Mouse (Mus musculus) embryonic facial prominence, embryonic 10.5 days (tissue): ENCODE data around the gene Rtp4. TPM values are rescaled to one million over a fixed set of nuclear protein-coding genes. Genes with fewer than 3 reads are reported as not detected.

Source experiments
- DNase-seq: peaks from one replicate; pipeline ENCODE4 v3.0.0-alpha.2; 2017; ENCODE audit warnings: low spot score
- H3K27ac ChIP-seq: fragments of 300-500 bp; sonication (generic); replicated peaks from 2 replicates; pipeline ENCODE4 v1.5.1; 2016; ENCODE audit warnings: mild to moderate bottlenecking
- H3K27me3 ChIP-seq: fragments of 300-500 bp; sonication (generic); replicated peaks from 2 replicates; pipeline ENCODE4 v1.6.1; 2016; ENCODE audit warnings: low read depth, mild to moderate bottlenecking; ENCODE audit not compliant: poor library complexity, severe bottlenecking
- H3K36me3 ChIP-seq: fragments of 300-500 bp; sonication (generic); replicated peaks from 2 replicates; pipeline ENCODE4 v1.6.1; 2016; ENCODE audit warnings: mild to moderate bottlenecking, moderate library complexity
- H3K4me1 ChIP-seq: fragments of 300-500 bp; sonication (generic); 2 replicates; pipeline ENCODE4 v1.6.1; 2016
- H3K4me3 ChIP-seq: fragments of 300-500 bp; sonication (generic); 2 replicates; pipeline ENCODE4 v1.5.1; 2016; ENCODE audit warnings: mild to moderate bottlenecking, moderate library complexity
- H3K9me3 ChIP-seq: fragments of 300-500 bp; sonication (generic); 2 replicates; pipeline ENCODE4 v1.6.1; 2016; ENCODE audit warnings: mild to moderate bottlenecking
- WGBS: fragments of 180-500 bp; shearing (Covaris S2); methylation state at CpG from one replicate; pipeline ENCODE4 v1.1.7; 2016; 5-methylcytosine and 5-hydroxymethylcytosine counted together
- polyA plus RNA-seq: library from polyadenylated mRNA; unstranded; fragments of >200 nt; fragmentation: Nextera tagmentation; extraction: Ambion mirVana; gene quantifications from 2 replicates; pipeline ENCODE4 v1.2.1, GENCODE M21; 2016

Rtp4 gene
- polyA plus RNA-seq: 0.73 and 1.2 TPM in 2 replicates

DNA sequence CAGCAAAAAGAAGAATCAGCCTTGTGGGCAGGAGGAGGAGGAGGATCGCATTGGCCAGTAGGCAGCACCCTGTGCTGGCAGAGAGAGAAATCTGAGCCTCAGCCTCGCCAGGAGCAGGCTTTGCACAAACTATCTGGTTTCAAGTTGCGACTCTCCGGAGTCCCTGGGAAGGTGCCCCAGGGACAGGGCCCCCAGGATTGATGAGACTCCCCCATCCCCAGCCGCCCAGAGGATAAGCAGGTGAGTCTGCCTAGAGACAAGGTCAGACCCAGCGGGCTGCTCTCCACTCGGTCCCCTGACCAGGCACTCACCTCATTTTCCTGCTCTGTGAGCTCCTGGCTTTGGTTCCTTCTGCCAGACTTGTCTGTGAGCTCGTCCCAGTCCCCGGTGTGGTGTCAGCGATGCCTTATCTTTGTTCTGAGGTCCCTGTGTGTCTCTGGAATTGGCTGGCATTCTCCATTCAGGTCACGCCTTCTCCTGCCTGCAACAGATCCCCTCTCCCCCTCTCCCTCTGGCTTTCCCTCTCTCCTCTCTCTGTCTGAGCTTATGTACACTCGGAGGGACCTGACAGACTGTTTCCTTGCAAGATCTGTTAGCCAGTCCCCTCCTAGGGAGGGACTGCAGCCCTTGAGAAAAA lies at the start of gene Rtp4, which contains the start of gene Masp1:
Gene Rtp4, plus strand, starts transcription at position 57 of the 637 bp plus-strand sequence.
Gene Masp1, minus strand, starts transcription at position 581 of the 637 bp plus-strand sequence.
- Histone ChIP-seq H3K27me3 (peaks cover 17% of the 10 kb centered on the region), H3K9me3 (no peaks in the 10 kb centered on the region), H3K27ac (peak within 1 kb of the TSS; percentile 79), H3K36me3 (no peaks in the 10 kb centered on the region), H3K4me3 (peak within 1 kb of the TSS; percentile 54), H3K4me1 (peaks cover 54% of the 10 kb centered on the region)
- 0% methylated on average over 12 of the region's 12 CpGs for WGBS
- DNase-seq: peak; percentile 59

DNA sequence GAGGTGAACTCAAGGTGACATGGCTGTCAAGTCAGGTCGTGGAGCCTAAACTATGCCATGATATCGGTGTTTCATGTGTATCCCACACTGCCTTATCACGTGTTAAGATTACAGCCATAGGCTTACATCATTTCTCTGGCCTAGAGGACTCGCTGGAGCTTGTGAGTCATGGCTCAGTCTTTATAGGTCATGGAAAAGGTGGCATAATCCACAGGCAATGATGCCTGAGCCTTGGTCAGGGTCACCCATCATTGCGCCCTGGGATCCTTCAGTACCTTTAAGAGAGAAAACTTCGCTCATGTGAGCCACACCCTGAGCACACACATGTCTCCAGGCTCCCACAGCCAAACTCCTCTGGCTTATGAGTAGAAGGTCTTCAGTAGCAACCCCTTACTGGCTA lies 48.5 kb upstream of the Rtp4 start:
- H3K36me3 ChIP-seq: no peaks in the 10 kb centered on the region
- no peak overlapping the region for H3K27ac ChIP-seq
- no peak for DNase-seq
- no peaks in the 10 kb centered on the region for H3K4me1 ChIP-seq
- 94% methylated on average over 6 of the region's 6 CpGs for WGBS
- H3K27me3 ChIP-seq: no peaks in the 10 kb centered on the region
- H3K4me3 ChIP-seq: no peak overlapping the region
- H3K9me3 ChIP-seq: no peaks in the 10 kb centered on the region

DNA sequence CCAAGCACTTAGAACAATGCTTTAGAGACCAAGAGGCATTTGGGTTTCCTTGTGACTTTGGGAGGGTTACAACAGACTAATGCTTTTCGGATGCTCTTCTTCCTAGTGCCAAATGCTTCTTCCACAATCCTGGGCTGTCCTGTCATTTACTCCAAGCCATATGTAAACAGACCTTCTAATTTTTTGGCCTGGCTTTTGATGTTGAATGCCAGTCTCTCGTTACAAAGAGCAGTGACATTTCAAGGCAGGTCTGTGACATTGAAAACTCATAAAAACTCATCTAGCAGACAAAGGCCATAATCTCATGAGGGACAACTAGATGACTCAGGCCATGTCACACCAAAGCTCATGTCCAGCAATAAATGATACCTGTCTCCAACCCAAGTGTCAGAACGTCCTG lies 48.0 kb upstream of the Rtp4 start:
- Histone ChIP-seq H3K4me1 (no peaks in the 10 kb centered on the region), H3K4me3 (no peak overlapping the region), H3K9me3 (no peaks in the 10 kb centered on the region), H3K27ac (no peak overlapping the region), H3K36me3 (no peaks in the 10 kb centered on the region), H3K27me3 (no peaks in the 10 kb centered on the region)
- WGBS: 77% methylated on average over 3 of the region's 3 CpGs
- DNase-seq: no peak

DNA sequence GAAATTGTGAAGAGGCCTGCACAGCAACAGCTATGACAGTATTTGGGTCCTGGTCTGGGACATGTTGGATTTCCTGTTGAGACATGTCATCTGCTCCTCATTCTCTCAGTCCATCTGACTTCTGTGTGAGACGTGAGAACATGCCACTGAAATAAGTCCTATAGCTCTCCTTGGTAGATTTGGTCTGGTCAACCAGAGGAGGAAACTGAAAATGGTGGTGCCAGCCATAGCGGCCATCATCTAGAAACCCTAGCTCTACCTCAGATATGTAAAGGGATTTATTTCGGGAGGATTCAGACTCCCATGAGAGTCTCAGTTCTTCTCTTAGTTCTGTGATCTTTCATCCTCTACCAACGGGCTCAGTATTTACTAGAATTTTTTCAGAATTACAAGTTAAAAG lies 44.4 kb upstream of the Rtp4 start:
- 89% methylated on average over 4 of the region's 4 CpGs for WGBS
- no peak overlapping the region for H3K4me3 ChIP-seq
- H3K27ac ChIP-seq: no peak overlapping the region
- H3K36me3 ChIP-seq: no peaks in the 10 kb centered on the region
- H3K27me3 ChIP-seq: no peaks in the 10 kb centered on the region
- DNase-seq: no peak
- H3K9me3 ChIP-seq: no peaks in the 10 kb centered on the region
- H3K4me1 ChIP-seq: no peaks in the 10 kb centered on the region

DNA sequence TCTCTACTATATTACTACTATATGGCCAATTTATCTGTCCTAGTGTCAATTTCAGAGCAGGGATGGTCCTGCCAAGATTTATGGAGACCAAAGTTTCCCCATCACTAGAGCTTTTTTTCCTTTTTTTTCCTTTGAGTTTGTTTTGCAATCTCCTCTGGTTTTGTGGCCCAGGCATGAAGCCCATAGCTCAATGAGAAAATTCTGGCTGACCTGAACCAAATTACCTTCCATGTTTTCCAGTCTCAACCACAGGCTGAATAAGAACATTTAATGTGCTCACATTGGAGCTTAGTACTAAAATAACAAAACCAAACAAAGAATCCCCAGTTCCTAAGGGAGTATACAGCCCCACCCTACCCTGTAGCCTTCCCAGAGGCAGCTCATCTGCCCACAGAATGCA lies 43.5 kb upstream of the Rtp4 start:
- Histone ChIP-seq H3K4me1 (no peaks in the 10 kb centered on the region), H3K27ac (no peak overlapping the region), H3K36me3 (no peaks in the 10 kb centered on the region), H3K27me3 (no peaks in the 10 kb centered on the region), H3K9me3 (no peaks in the 10 kb centered on the region), H3K4me3 (no peak overlapping the region)
- no peak for DNase-seq

DNA sequence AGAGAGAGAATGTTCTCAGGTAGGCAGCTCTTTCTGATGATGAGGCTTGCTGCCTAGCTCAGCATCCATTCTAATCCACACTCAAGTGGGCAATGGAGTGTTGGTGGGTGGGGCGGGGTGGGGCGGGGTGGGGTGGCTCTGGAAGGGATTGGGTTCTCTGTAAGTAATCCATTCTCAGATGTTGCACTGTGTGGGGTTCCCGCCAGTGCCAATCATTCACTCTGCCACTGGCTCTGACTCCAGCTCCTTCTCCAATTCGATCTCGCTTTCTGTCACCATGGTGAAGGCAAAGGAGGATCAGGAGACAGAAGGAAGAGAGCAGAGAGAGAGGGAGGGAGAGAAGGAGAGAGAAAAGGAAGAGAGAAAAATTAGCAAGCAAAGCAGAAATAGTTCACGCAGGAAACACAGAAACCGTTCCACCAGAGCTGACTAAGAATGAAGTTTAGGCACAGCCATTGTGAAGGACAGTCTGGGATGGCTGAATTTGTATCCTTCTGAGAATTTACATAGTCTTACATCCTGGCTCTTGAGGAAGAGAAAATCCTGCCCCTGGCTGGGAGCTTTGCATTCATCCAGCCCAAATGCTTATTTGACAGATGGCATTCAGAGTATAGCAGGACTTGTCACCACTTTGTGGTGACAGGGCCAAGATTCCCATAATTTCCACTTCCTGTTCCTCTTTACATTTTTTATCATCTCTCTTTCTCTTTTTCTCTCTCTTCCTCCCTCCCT lies 40.1 kb upstream of the Rtp4 start:
- H3K4me3 ChIP-seq: no peak overlapping the region
- no peak for DNase-seq
- H3K27ac ChIP-seq: no peak overlapping the region
- no peaks in the 10 kb centered on the region for H3K27me3 ChIP-seq
- H3K9me3 ChIP-seq: no peaks in the 10 kb centered on the region
- 78% methylated on average over 7 of the region's 7 CpGs for WGBS
- H3K4me1 ChIP-seq: no peaks in the 10 kb centered on the region
- no peaks in the 10 kb centered on the region for H3K36me3 ChIP-seq

DNA sequence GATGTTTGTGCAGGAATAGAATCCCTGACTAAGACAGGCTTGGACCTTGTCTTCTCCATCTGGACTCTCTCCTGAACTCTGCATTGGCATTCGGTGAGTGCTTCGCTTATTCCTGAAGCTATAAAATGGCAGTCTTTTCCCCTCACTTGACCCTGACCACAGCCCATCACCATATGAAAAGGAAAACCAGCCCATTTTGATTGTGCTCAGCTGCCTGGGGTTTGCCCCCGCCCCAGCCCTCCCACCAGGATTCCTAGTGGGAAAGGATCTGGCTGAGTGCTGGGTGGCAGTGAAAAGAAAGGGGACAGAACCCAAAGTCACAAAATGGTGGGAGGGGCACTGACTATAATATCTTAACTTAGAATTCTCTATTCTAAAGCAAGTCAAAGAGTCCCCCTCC lies 37.9 kb upstream of the Rtp4 start:
- Histone ChIP-seq H3K36me3 (no peaks in the 10 kb centered on the region), H3K9me3 (no peaks in the 10 kb centered on the region), H3K27me3 (no peaks in the 10 kb centered on the region), H3K27ac (no peak overlapping the region), H3K4me1 (no peaks in the 10 kb centered on the region), H3K4me3 (no peak overlapping the region)
- DNase-seq: no peak
- WGBS: 77% methylated on average over 3 of the region's 3 CpGs

DNA sequence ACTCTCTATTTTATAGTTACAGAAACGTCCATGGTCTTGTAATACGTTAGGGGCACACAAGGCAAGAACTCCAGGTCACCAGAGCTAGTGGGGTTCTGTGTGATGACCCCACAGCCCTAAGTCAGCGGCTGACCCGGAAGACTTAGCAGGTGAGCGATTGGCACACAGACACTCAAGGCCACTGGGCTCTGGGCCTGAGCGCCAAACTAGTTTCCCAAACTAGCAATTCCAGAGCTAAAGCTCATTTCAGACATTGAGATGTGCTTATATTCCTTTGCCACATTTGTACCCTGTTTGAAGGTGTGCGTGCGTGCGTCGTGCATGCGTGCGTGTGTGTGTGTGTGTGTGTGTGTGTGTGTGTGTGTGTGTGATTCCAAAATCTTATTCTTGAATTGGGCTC lies 37.2 kb upstream of the Rtp4 start:
- no peaks in the 10 kb centered on the region for H3K4me1 ChIP-seq
- 90% methylated on average over 12 of the region's 12 CpGs for WGBS
- DNase-seq: no peak
- no peaks in the 10 kb centered on the region for H3K9me3 ChIP-seq
- no peaks in the 10 kb centered on the region for H3K27me3 ChIP-seq
- no peak overlapping the region for H3K4me3 ChIP-seq
- H3K27ac ChIP-seq: no peak overlapping the region
- H3K36me3 ChIP-seq: no peaks in the 10 kb centered on the region

DNA sequence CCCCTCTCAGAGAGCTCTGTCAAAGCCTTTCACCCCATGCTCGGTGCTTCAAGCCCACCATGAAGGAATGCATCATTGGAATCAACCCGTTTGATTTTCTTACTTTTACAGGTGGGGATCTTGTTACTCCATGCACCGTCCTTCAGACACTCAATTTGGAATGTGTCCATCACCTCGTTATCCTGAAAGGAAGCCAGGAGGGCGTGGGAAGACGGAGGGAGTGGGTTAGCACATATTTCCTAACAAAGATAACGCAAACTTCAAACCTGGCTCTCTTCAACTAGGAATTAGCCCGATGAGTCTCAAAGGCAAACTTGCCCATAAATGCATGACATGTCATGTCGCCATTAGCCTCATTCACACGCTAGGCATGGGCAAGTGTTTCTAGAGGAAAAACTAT lies 36.8 kb upstream of the Rtp4 start:
- no peaks in the 10 kb centered on the region for H3K4me1 ChIP-seq
- WGBS: 87% methylated on average over 10 of the region's 10 CpGs
- H3K27me3 ChIP-seq: no peaks in the 10 kb centered on the region
- H3K36me3 ChIP-seq: no peaks in the 10 kb centered on the region
- no peak overlapping the region for H3K27ac ChIP-seq
- no peaks in the 10 kb centered on the region for H3K9me3 ChIP-seq
- no peak overlapping the region for H3K4me3 ChIP-seq
- no peak for DNase-seq

DNA sequence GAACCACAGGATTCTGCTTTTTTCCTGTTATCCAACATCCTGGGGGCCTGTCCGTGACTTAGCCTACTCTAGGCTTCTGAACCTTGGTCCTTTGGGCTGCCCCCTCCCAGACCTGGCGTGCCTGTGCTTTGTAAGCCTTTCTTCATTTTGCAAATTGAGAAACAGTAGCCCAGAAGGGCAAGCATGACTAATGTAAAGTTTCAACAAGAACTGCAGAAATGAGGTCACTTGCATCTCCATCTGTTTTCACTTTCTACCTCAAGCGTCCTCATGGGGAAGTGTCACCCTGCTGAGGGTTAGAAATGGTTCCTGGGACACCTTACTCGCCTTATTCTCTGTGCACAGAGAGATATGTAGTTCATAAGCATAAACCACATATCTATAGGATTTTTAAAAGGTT lies 27.3 kb upstream of the Rtp4 start:
- Histone ChIP-seq H3K27ac (no peak overlapping the region), H3K27me3 (peaks cover 31% of the 10 kb centered on the region), H3K36me3 (no peaks in the 10 kb centered on the region), H3K4me1 (peaks cover 20% of the 10 kb centered on the region), H3K4me3 (no peak overlapping the region), H3K9me3 (no peaks in the 10 kb centered on the region)
- DNase-seq: no peak
- 64% methylated on average over 4 of the region's 4 CpGs for WGBS

DNA sequence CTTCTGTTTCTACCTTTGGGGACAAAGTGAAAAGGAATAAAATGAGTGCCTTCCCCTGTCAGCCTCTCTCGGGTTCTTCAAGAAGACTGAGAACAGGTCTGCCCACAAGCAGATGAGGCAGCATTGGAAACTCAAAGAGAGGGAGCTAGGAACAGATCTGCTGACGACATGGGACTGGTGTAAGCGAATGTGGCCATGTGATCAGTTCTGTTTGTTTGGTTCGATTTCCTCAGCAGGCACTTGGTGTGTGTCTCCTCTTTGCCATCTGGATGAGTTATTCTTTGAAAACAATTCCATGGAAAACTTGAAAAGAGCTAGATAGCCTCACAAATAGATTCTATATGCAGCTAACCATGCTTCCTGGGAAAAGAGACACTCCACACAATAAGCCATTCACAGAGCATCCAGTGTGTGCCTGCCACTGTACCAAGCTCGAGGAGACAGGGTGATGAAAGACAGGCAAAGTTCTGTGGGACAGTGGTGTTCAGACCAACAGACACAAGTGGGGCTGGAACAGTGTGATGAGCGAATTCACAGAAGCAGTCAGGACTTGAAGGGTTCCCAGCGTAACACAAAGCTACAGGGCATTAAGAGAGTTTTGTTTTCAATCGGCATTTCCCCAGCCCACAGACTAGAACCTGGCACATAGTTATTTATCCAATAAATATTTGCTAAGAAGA lies 23.7 kb upstream of the Rtp4 start:
- 55% methylated on average over 8 of the region's 8 CpGs for WGBS
- Histone ChIP-seq H3K27me3 (peaks cover 49% of the 10 kb centered on the region), H3K4me3 (no peak overlapping the region)

DNA sequence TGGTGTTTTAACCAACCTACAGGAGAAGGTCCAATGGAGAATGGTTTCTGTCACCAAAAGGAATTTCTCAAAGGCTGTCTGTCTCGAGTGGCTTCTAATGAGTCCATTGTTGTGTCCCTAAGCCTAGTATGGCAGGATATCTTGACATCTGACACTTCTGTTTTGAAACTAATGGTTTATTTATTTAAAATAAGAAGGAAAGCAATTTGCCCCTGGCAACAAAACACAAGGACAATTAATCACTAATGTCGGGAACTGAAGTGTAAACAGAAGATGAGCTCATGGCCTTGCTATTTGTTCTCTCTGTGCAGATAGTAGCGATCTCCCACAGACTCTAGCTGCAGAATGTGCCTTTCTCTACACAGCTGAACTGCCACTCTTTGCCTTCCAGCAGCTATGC lies 22.7 kb upstream of the Rtp4 start:
- peaks cover 45% of the 10 kb centered on the region for H3K27me3 ChIP-seq
- H3K9me3 ChIP-seq: no peaks in the 10 kb centered on the region
- no peak overlapping the region for H3K4me3 ChIP-seq
- peaks cover 31% of the 10 kb centered on the region for H3K4me1 ChIP-seq
- 7% methylated on average over 3 of the region's 3 CpGs for WGBS
- H3K36me3 ChIP-seq: no peaks in the 10 kb centered on the region
- no peak overlapping the region for H3K27ac ChIP-seq
- DNase-seq: no peak

More for the DNA sequence above, 23.7 kb upstream of the Rtp4 start:
- Histone ChIP-seq H3K27ac (no peak overlapping the region), H3K4me1 (peaks cover 33% of the 10 kb centered on the region), H3K9me3 (no peaks in the 10 kb centered on the region), H3K36me3 (no peaks in the 10 kb centered on the region)
- DNase-seq: no peak

DNA sequence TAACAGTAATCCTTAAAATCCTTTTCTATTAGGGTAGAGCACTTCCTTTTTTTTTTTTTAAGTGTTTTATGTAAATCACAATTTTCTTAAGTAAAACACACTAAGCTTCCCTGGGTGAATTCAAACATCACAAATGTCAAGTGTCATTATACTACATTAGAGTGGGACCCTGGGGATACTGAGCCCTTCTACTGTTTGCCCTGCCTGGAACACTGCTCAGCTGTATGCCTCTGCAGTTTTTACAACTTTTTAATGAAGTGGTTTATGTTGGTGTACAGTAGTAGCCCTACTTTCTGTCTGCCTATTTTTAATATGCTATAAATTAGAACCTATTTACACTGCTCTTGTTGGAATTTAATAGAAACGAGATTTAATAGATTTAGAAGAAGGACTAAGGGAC lies 22.2 kb upstream of the Rtp4 start:
- H3K4me3 ChIP-seq: no peak overlapping the region
- peaks cover 27% of the 10 kb centered on the region for H3K4me1 ChIP-seq
- H3K27me3 ChIP-seq: peaks cover 45% of the 10 kb centered on the region
- no peaks in the 10 kb centered on the region for H3K9me3 ChIP-seq
- no peak for DNase-seq
- H3K27ac ChIP-seq: no peak overlapping the region
- H3K36me3 ChIP-seq: no peaks in the 10 kb centered on the region
- 68% methylated on average over 1 of the region's 1 CpGs for WGBS
